Mouse (Mus musculus) embryonic facial prominence, embryonic 10.5 days (tissue): Measurements from ENCODE around the gene Ddn. TPM values are rescaled to one million over a fixed set of nuclear protein-coding genes. Genes with fewer than 3 reads are reported as not detected.

ENCODE experiments used
- polyA plus RNA-seq: library from polyadenylated mRNA; unstranded; fragments of >200 nt; fragmentation: Nextera tagmentation; extraction: Ambion mirVana; gene quantifications from 2 replicates; pipeline ENCODE4 v1.2.1, GENCODE M21; 2016

Ddn gene
- polyA plus RNA-seq, 1 experiment from 2014 or later, result not detected

Other genes starting within 250 kb of the Ddn start
- gene Ccnt1, start 238.6 kb downstream of the Ddn start, polyA plus RNA-seq, result 64.5 and 64.6 TPM in 2 replicates
- 0.39 TPM in 1 of 2 replicates, not detected in the other for gene 4930415O20Rik, start 238.5 kb downstream of the Ddn start, polyA plus RNA-seq
- 11.6 and 14.0 TPM in 2 replicates for gene Adcy6, start 199.4 kb downstream of the Ddn start, polyA plus RNA-seq
- 32.3 and 37.0 TPM in 2 replicates for gene Cacnb3, start 178.7 kb downstream of the Ddn start, polyA plus RNA-seq
- 31.2 and 32.1 TPM in 2 replicates for gene Ddx23, start 146.6 kb downstream of the Ddn start, polyA plus RNA-seq
- gene Rnd1, start 132.0 kb downstream of the Ddn start, polyA plus RNA-seq, result 0.88 and 1.5 TPM in 2 replicates
- 0.60 and 0.80 TPM in 2 replicates for gene Ccdc65, start 101.3 kb downstream of the Ddn start, polyA plus RNA-seq
- gene Fkbp11, start 81.3 kb downstream of the Ddn start, polyA plus RNA-seq, result 23.2 and 26.3 TPM in 2 replicates
- gene Arf3, start 46.3 kb downstream of the Ddn start, polyA plus RNA-seq, result 41.6 and 43.1 TPM in 2 replicates
- 0.34 and 0.40 TPM in 2 replicates for gene Wnt10b, start 31.3 kb downstream of the Ddn start, polyA plus RNA-seq
- 1.0 and 1.5 TPM in 2 replicates for gene Wnt1, start 19.6 kb downstream of the Ddn start, polyA plus RNA-seq
- 83.5 and 85.3 TPM in 2 replicates for gene Prkag1, start 22.0 kb upstream of the Ddn start, polyA plus RNA-seq
- 12.1 and 12.7 TPM in 2 replicates for gene Kmt2d, start 61.7 kb upstream of the Ddn start, polyA plus RNA-seq
- 29.2 and 29.5 TPM in 2 replicates for gene Rhebl1, start 85.0 kb upstream of the Ddn start, polyA plus RNA-seq
- gene Dhh, start 89.0 kb upstream of the Ddn start, polyA plus RNA-seq, result 0.31 and 0.34 TPM in 2 replicates
- 23.4 and 26.9 TPM in 2 replicates for gene Lmbr1l, start 108.7 kb upstream of the Ddn start, polyA plus RNA-seq
- gene Tuba1b, start 125.1 kb upstream of the Ddn start, polyA plus RNA-seq, result 2,343 and 2,408 TPM in 2 replicates
- gene Gm49450, start 144.1 kb upstream of the Ddn start, polyA plus RNA-seq, result not detected in 2 replicates
- gene Tuba1a, start 144.2 kb upstream of the Ddn start, polyA plus RNA-seq, result 2,739 and 2,840 TPM in 2 replicates
- 141 and 144 TPM in 2 replicates for gene Tuba1c, start 220.4 kb upstream of the Ddn start, polyA plus RNA-seq
- gene Prph, start 245.7 kb upstream of the Ddn start, polyA plus RNA-seq, result 3.7 and 6.3 TPM in 2 replicates